Mouse (Mus musculus): ENCODE data around the gene Pus10.

Gene Pus10

DNA sequence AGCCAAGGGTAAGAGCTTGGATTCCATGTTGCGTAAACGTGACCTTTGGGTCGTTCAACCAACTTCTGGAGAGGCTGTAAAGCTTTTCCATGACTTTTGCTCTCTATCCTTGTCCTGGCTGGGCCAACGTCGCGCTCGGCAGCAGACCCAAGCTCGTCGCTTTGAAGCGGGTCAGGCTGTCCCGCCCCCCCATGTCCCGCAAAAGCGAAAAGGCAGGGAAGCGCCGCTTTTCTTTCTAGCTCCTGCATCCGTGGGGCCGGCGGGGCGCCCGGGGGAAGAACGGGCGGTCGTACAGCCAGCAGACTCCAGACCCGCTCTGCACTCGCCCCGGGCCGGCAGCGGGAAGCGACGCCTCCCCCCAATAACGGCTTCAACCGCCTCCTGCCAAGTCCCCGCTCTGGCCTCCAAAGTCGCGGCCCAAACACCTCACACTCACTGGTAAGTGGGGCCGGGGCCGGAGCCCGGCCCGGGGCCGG, at the start of gene Pus10:
Pus10 (plus strand) TSS at position 364 of the 476 bp plus-strand sequence.
- peak; percentile 21 for DNase-seq (ENCODE audit: low spot score)

DNA sequence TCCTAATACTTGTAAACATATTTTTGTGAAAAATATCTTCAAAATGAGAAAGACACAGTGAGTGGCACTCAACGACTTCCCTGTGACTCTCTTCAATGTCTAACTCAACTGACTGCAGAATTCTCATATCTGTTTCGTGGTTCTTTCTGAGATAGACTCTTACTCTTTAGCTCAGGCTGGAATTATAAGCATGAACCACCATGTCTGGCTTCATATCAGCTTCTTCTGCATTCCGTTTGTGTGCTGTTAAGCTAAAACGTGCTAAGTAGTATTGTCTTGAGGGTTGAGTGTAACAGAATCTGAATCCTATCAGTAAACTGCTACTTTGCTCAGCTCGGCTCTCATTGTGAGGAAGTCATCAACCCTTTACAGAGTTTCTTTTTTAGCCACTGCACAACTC, 46.5 kb upstream of the Pus10 start:
- no peak for DNase-seq (ENCODE audit: low spot score)

DNA sequence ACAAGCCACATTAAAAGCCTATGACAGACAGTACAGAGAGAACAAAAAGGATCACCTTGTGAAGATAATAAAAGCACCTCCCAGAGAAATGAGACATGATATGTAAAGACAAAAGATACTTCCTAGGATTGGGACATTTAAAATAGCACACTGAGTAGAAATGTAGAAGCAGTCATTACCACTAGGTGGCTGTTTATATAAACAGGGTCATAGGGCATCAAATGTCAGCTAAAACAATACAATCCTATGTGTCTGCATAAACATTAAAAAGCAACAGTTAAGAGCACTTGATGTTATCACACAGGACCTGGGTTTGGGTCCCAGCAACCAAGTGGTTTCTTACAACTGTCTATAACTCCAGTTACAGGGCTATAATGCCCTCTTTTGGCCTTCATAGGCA, 34.8 kb upstream of the Pus10 start:
- no peak for DNase-seq (ENCODE audit: low spot score)

DNA sequence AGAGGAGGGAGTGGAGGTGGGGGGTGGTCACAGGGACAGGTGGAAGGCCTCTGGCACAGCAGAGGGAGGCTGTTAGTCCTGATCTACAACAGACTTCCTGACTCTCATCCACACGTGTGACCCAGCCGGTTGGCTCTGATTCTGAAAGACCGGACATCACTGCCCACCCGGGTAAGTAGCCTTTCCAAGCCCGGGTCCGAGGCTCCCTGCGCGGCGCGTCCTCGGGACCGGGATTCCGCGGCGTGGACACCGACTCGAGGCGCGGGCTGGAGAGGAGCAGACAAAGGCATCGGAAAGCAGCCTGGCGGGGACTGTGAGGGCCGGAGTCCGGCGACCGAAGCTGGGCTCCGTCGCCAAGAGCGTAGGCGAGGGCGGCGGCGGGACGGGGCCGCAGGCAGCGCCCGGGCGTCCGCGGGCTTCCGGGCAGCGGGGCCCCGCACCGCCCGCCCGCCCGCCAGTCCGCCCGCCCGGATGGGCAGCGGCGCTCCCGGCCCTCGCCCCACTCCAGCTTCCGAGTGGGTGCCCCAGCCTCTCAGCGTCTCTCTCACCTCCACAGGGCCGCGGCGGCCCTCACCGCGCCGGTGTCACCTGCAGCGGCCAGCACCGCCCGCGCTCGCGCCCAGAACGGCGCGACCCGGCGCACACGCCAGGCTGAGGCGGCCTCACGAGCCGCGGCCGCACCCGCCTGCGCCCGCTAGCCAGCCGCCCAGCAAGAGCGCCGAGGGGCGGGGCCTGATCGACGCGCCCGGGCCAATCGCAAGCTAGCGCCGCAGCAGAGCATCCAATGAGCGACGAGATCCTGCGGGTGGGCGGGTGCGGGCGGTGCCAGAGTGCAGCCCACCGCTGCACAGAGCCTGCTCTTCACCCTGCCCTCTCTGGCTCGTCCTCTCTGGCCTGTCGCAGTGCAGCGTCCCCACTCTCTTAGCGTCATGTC, 32.3 kb upstream of the Pus10 start, which contains the start of gene 0610010F05Rik:
0610010F05Rik (minus strand) TSS at position 695 of the 934 bp plus-strand sequence.
- DNase-seq (ENCODE audit: low spot score): peak; percentile 52

DNA sequence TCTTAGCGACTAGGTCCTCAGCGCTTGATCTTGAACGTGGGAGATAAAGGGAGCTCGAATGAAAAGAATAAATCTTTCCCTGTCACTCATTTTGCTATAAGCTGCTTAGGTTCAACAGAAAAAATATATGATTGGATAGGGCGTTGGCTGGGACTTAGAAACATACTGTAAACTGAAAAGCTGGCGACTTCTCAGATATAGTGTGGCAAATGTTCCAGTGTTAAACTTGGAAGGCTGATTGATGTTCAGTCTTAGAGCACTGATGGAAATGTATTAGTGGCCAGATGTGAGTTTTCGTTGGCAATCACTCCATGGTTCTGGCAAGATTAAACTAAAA, 31.6 kb upstream of the Pus10 start:
- DNase-seq (ENCODE audit: low spot score): no peak

DNA sequence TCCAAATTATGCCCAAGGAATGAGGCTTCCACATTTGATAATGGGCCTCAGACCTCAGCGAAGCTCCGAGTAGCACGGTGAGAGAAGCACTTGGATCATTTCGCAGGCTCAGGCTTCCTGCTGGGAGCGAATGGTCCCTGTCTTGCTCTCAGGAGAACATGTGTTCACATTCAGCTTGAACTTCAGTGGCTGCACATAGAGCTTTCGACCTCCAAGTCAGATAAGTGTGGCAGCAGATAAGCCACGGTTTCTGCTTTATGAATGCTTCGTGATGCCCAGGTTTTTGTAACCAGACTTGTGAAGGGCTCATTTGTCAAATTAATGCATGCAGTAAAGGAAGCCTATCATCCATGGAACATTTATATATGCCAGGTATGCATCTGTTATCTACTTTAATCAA, 30.9 kb upstream of the Pus10 start:
- DNase-seq (ENCODE audit: low spot score): no peak

DNA sequence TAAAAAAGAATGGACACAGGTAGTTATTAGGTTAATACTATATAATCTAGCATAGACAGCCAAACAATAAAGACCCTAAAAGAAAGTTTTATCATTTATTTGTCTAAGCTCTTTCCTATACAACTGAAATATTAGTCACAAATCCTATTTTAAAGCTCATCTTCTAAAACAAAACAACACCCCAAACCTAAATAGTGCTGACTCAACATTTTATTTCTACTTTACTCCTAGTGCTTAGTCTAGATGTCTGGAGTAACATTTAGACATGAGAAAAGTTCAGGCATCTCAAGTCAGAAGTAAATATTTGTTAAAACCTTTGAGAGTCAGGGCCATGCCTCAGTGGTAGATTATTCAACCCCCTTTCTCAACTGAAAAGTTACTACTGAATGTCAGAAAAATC, 18.0 kb upstream of the Pus10 start:
- no peak for DNase-seq (ENCODE audit: low spot score)

DNA sequence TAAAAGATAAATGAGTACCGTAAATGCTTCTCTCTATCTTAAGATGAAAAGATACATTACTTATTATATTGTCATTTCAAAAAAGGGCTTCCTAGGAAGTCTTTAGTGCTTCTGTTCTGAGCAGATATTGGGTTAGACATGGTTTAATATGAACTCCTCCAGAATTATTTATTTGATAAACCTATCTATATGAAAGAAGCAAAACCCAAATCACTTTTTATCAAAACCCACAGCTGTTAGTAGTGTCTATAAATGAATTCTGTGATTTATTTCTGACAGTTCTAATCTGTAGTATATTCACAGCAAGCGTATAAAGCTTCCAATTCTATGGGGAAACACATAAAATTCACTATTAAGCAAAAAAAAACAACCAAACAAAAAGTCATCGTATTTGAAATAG, 17.6 kb upstream of the Pus10 start:
- no peak for DNase-seq (ENCODE audit: low spot score)

DNA sequence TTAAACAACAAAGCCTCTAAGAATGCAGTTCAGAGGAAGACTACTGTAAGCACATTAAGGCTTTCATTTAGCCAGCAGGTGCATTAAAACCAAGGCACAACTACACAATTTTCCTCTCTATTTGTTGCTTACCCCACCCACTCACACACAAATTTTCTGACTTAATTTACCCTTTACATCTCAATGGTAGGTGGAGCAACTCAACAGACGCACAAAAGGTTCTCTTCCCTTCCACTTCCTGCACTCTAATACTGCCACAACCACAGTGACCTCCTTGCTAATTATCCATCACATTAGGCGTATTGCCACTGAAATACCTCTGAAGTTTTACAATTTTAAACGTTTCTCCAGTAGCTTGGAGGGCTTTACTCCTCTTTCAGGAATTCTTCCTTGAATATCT, 11.8 kb upstream of the Pus10 start:
- no peak for DNase-seq (ENCODE audit: low spot score)

DNA sequence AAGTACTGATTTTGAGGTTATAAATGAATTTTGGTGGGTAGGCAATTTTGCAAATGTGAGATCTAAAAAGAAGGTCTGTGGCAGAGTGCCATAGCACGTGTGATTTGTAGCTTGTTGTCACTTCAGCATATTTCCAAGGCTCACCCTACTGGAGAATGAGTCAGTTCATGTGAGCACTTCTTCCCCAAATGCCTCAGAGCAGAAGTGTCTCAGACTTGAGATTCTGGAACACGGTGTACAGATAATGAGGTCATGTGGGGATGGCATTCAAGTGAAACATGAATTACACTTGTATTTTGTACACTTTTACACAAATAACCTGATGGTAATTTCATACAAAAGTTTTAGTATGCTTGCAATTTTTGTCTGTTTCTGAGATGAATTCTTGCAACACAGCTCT, 7.7 kb upstream of the Pus10 start:
- DNase-seq (ENCODE audit: low spot score): no peak

DNA sequence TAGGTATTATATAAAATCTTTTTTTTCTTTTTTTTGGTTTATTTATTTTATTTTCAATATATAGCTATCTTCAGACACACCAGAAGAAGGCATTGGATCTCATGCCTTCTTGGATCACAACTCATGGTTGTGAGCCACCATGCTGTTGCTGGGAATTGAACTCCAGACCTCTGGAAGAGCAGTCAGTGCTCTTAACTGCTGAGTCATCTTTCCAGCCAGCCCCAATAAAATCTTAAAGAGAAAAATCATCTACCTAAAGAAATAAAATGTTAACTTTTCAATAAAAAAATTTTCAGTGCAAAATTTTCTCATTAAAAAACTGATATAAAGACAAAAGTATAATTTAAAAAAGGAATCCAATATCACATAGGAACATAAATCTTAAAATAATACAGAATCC, 1.2 kb upstream of the Pus10 start:
- DNase-seq (ENCODE audit: low spot score): no peak

DNA sequence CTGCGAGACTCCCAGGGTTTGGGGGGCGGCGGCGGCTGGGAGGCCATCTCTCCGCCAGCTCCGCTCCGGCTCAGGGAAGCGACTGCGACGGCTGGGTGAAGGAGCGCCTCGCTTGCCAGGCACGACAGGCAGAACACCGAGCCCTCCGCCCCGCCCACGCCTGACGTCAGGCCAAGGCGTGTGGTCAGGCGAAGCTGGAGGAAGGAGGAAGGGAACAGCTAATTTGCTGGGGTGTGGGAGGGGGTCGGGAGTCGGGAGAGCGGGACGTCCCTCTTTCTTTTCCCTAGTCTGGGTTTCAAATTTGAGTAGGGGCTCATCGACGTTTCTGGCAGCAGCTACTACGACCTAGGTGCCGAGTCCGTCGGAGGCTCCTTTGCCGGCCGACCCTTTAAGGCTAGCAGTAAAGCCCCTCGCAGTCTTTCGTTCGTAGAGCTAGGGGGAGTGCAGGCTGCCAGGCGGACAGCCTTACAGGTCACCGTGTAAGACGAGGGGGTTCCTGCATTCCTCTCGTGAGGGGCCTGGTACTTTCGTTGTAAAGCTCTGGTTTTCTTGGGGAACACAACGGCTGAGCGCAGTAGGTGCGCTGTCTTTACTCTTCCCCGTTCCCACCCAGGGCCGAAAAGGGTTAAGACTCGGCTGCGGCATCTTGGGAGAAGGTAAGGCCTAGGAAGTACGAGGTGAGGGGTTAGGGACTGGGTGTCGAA, 476 bp downstream of the Pus10 start, which contains the start of gene Pex13:
Pex13 (minus strand) TSS at position 162 of the 704 bp plus-strand sequence.
- peak; percentile 84 for DNase-seq (ENCODE audit: low spot score)

DNA sequence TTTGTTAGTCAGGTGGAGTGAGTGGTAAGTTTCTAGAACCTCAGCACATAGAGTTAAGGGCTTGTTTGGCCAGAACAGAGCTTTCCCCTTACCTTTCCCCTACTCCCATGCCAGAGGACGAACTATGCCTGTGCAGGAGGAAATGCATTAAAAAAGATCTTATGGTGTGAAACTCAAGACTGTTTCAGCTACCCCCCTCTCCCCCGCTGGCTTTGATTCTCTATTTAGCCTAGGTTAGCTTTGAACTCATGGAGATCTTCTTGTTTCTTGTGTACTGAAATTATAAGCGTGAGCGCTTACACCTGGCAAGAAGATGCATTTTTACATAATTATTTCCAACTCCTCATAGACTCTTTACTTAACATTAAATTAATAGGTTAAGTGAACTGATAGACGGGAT, 1.1 kb downstream of the Pus10 start:
- no peak for DNase-seq (ENCODE audit: low spot score)

DNA sequence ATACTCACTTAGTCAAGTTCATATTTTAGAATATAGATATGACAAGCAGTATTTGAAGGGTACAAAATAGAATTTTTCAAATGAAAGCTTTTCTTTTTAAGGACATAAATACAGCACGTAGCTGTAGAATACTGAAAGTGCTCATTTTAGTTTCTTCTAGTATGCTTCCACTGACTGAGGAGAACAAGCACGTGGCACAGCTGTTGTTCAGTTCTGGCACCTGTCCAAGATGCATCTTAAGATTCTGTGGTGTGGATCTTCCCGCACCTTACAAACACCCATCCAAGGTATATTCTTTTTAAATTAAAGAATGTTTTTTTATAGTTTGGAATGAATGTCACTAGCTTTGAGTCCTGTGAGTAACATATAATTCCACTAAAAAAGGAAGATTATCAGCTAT, 1.7 kb downstream of the Pus10 start:
- no peak for DNase-seq (ENCODE audit: low spot score)

DNA sequence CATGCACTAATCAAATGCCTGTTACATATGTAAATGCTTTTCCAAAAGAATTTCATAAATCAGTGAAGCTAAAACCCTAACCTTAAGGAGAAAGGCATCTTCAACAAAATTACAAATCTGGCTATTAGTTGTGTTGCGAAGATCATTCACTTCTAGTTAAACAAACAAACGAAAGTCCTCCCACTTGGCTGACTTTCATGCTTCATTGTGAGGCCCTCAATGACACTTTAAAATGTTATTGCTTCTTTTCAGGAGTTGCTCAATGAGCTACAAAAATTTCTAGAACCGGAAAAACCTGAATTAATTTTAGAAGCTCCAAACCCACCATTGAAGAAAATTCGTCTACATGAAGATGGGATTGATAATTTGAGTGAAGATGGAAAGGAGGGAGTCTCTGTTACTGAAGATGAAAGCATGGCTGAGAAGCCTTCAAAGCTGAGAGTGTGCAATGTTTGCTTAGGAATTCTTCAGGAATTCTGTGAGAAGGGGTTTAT, 6.8 kb downstream of the Pus10 start:
- DNase-seq (ENCODE audit: low spot score): no peak

DNA sequence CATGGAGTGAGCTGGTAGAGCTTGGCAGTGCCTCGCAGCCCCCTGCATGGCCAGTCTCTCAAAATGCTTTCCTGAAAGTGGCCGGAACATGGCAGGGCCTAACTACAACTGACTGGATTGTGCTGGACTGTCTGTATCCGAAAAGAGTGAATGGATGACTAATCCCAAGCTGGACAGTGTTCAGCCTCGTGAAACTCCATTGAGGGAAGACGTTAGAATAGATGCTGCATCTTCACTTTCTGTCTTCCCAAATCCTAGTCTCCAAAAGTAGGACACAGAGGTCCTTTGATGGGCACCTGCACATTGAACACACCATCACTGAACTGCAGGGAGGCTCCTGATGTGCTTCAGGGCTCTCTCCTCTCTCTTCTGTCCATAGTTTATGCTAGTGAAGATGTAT, 10.6 kb downstream of the Pus10 start:
- no peak for DNase-seq (ENCODE audit: low spot score)

DNA sequence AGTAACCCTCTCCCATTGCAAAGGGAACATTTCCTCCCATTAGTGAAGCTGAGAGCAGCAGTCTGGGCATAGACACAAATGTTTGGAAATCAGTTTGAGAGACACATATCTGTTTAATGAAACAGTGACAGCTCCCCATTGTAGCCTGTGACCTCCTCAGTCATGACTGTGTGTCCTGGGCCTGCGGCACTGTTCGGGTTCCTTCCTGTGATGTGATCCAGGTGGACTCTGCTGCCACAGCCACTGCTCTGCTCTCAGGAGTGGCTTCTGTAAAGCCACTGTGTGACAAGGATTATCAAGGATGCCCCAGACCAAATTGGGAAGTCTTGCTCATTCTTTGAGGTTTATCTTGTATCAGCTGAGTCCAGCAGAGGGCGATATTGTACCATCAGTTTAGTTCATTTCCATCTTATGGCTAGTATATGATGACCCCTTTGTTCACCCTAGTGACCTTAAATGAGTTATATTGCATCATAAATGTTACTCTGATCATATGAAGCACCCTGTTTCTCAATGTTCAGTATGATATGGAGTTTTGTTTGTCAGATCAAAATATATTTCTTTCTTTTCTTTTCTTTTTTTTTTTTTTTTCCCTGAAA, 13.7 kb downstream of the Pus10 start:
- peak; percentile 15 for DNase-seq (ENCODE audit: low spot score)

DNA sequence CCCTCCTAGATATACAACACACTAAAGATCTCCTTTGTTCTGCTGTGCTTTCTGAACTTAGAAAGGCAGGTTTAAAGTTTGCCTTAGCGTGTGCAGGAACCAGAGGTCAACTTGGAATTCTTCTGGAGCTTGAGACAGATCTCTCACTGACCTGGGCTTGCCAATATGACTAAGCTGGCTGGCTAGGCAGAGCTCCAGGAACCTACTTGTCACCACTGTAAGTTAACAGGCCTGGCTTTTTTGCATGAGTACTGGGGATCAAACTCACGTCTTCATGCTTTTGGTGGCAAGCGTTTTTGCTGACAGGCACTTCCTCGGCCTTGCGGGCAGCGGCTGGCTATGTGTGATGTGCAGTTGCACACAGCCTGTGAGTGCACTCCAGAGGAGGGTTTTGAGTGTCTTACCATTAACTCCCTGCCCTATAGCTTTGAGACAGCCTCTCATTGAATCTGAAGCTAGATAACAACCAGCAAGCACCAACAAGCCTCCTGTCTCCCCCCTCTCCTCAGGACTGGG, 15.0 kb downstream of the Pus10 start:
- no peak for DNase-seq (ENCODE audit: low spot score)

DNA sequence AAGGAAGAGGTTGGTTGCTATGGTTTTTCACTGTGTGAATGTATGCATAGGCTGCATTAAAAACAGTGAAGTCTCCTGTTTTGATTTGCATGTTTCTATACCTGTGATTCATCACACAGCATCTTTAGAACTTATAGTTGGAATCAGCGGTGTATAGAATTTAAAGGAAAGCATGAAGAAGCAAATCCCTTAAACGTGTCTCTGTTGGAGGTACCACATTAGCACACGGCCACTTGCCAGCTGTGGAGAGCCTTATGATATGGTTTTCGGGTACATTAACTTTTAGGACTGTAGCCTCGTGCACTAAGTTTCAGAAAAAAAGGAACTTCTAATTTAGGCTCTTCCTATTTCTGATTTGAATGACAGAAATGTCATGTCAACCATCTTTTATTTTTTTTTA, 17.1 kb downstream of the Pus10 start:
- DNase-seq (ENCODE audit: low spot score): no peak

DNA sequence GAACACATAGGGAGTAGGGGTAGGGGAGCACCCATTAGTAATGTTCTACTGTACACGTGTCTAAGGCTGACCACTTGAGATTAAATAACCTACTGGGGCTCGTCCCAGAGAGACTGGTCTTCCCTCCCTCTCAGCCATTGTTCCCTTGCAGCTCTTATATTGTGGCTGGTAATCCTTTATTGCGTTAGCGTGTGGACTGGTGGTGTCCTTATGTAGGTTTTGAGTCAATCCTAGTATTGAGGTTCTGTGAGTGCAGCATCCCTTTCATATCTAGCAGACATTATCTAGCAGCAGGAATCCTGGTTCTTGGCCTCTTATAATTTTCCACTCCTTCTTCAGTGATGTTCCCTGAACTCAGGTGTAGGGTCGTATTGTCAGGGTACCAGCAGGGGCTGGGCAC, 21.2 kb downstream of the Pus10 start:
- no peak for DNase-seq (ENCODE audit: low spot score)

DNA sequence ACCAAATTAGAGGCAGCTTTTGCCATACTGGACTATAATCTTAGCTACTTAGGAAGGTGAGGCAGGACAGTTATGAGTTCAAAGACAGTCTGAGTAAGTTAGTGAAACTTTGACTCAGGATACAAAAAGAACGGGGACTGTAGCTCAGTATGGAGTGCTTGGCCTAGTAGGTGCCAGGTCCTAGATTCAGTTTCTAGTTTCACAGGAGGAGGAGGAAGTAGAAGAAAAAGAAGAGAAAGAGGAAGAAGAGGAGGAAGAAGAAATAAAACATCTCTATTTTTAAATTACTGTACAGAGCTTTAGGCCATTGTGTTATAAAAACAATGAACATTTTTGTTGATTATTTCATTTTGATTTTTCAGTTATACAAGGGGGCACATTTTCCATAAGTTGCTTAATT, 22.6 kb downstream of the Pus10 start:
- no peak for DNase-seq (ENCODE audit: low spot score)

DNA sequence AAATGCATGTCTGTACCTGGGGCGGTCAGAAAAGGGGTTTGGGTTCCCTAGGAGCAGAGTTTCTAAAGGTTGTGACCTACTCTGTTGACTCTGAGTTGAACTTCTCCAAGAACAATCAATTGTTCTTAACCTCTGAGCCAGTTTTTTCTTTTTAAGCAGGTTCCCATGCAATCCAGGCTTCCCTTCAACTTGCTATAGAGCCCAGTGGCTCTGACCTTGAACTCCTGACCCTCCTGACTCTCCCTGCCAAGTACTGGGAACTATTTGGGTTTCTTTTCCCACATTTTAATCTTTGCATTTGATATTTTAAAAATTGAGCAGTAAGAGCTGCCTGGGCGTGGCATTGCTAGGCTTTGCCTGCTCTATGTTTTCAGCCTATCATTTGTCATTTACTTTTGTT, 27.8 kb downstream of the Pus10 start:
- no peak for DNase-seq (ENCODE audit: low spot score)

All from ovary, postnatal 10 days (tissue).